Mouse (Mus musculus) limb, embryonic 14.5 days (tissue): ENCODE measurements at regions not wholly inside any gene's neighbourhood (a gene's known extent, or its start where the extent isn't known, plus 50 kb on each side); places are given as distances from the start of the nearest gene placed in this dataset.

Source experiments
- ATAC-seq: fragments of 200-750 bp; cut with Nextera tagmentation; 2 replicates; pipeline ENCODE4 v1.8.0; 2017; ENCODE audit warnings: low read depth, moderate number of reproducible peaks, moderate TSS enrichment; ENCODE audit not compliant: low FRiP score
- DNase-seq: peaks from one replicate; pipeline ENCODE4 v3.0.0-alpha.2; 2015; ENCODE audit warnings: low spot score
- H3K27ac ChIP-seq: fragments of 300-500 bp; sonication (generic); replicated peaks from 2 replicates; pipeline ENCODE4 v1.5.1; 2014; ENCODE audit warnings: low read depth, mild to moderate bottlenecking, low read length, moderate library complexity, mixed read lengths
- H3K27me3 ChIP-seq: fragments of 300-500 bp; sonication (generic); 2 replicates; pipeline ENCODE4 v1.6.1; 2014; ENCODE audit warnings: low read length, mixed read lengths; ENCODE audit not compliant: control insufficient read depth, insufficient read depth
- H3K36me3 ChIP-seq: fragments of 300-500 bp; sonication (generic); 2 replicates; pipeline ENCODE4 v1.6.1; 2014; ENCODE audit warnings: mild to moderate bottlenecking, low read length, moderate library complexity, mixed read lengths; ENCODE audit not compliant: control insufficient read depth, insufficient read depth
- H3K4me1 ChIP-seq: fragments of 300-500 bp; sonication (generic); 2 replicates; pipeline ENCODE4 v1.6.1; 2014; ENCODE audit warnings: antibody characterized with exemption, low read length, mixed read lengths; ENCODE audit not compliant: control insufficient read depth, insufficient read depth
- H3K4me2 ChIP-seq: fragments of 300-500 bp; sonication (generic); replicated peaks from 2 replicates; pipeline ENCODE4 v1.6.1; 2014; ENCODE audit warnings: low read depth, mild to moderate bottlenecking, low read length, moderate library complexity; ENCODE audit not compliant: severe bottlenecking
- H3K4me3 ChIP-seq: fragments of 300-500 bp; sonication (generic); replicated peaks from 2 replicates; pipeline ENCODE4 v1.5.1; 2014; ENCODE audit warnings: low read length
- H3K9ac ChIP-seq: fragments of 300-500 bp; sonication (generic); 2 replicates; pipeline ENCODE4 v1.6.1; 2014; ENCODE audit warnings: mild to moderate bottlenecking, low read depth, low read length, moderate library complexity; ENCODE audit not compliant: severe bottlenecking
- H3K9me3 ChIP-seq: fragments of 300-500 bp; sonication (generic); 2 replicates; pipeline ENCODE4 v1.6.1; 2016; ENCODE audit warnings: low read length; ENCODE audit not compliant: control insufficient read depth
- POLR2A ChIP-seq: fragments of 200-500 bp; IDR thresholded peaks from 2 replicates; pipeline ENCODE4 v1.8.0; 2012; ENCODE audit warnings: inconsistent platforms, mild to moderate bottlenecking, moderate library complexity, borderline replicate concordance; ENCODE audit not compliant: insufficient read depth, insufficient read length; ENCODE audit errors: extremely low read depth
- WGBS: fragments of 180-500 bp; shearing (Covaris S2); extraction: QIAGEN DNeasy Blood & Tissue Kit; methylation state at CpG from one replicate; pipeline ENCODE4 v1.1.7; 2014; 5-methylcytosine and 5-hydroxymethylcytosine counted together

DNA sequence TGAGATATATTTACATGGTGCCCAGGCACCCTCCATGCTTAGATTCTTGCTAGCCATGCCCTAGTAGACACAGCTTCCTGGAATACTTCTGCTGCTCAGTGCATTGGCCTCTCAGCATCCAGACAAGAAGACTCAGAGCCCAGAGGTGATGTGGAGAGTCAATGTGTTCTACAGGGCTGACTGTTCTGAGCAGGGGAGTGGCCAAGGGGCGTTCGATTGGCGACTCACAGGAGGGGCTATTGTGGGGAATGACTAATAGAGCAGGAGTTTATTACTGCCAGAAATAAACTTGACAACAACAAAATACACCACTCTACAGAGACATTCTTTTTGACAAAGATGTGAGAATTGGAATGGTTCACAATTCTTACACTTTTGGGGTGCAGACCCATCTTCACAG is 156.3 kb downstream of the Mtx2 start:
- WGBS, result 73% methylated on average over 3 of the region's 3 CpGs

GRCm38 (mm10) chr2:74993802-74994201 is 168.2 kb downstream of the Mtx2 start:
- Histone ChIP-seq H3K4me1 (peaks cover 10% of the 10 kb centered on the region; the same call in 1 of the 2 replicates), H3K27me3 (no peaks in the 10 kb centered on the region; the same call in 1 of the 2 replicates), H3K4me3 (no peak overlapping the region), H3K4me2 (no peak overlapping the region), H3K27ac (no peak overlapping the region), H3K9me3 (no peaks in the 10 kb centered on the region), H3K9ac (no peak overlapping the region), H3K36me3 (no peaks in the 10 kb centered on the region)
- 24% methylated on average over 3 of the region's 3 CpGs for WGBS
- ATAC-seq (peak; percentile 74), DNase-seq (peak; percentile 32)
- no peak for TF ChIP-seq POLR2A

More for the DNA sequence above, 156.3 kb downstream of the Mtx2 start:
- DNase-seq (no peak), ATAC-seq (no peak)
- H3K4me3 ChIP-seq, result no peak overlapping the region
- no peaks in the 10 kb centered on the region for H3K27me3 ChIP-seq
- no peak for TF ChIP-seq POLR2A
- H3K4me1 ChIP-seq, result no peaks in the 10 kb centered on the region
- no peaks in the 10 kb centered on the region for H3K36me3 ChIP-seq
- no peak overlapping the region for H3K9ac ChIP-seq
- H3K9me3 ChIP-seq, result no peaks in the 10 kb centered on the region
- H3K4me2 ChIP-seq, result no peak overlapping the region
- no peak overlapping the region for H3K27ac ChIP-seq

DNA sequence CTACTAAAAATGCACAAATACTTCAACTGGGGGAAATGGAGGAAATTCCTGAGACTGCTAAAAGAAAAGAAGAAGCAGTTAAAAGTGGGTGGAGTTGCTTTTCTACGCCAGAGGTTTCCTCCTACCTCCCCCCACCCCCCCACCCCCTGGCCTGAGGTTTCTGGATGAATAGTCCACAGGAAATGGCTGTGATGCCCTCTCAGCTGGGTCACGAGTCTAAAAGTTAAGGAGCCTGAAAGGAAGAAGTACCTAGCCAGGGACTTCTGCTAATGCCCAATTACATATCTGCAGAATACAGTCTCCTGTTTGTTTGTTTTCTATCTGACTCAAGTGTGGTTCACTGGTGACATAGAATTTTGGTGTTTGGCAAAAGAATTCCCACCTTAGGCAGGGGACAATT is 169.4 kb downstream of the Mtx2 start:
- no peak overlapping the region for H3K4me3 ChIP-seq
- no peak overlapping the region for H3K27ac ChIP-seq
- no peak for TF ChIP-seq POLR2A
- ATAC-seq (no peak), DNase-seq (no peak)
- no peak overlapping the region for H3K9ac ChIP-seq
- no peak overlapping the region for H3K4me2 ChIP-seq
- peaks cover 17% of the 10 kb centered on the region for H3K4me1 ChIP-seq
- WGBS, result 12% methylated on average over 2 of the region's 2 CpGs
- no peaks in the 10 kb centered on the region for H3K9me3 ChIP-seq
- H3K36me3 ChIP-seq, result no peaks in the 10 kb centered on the region
- peaks cover 6% of the 10 kb centered on the region; the same call in 1 of the 2 replicates for H3K27me3 ChIP-seq

- no peak for TF ChIP-seq POLR2A
- H3K9me3 ChIP-seq, result no peaks in the 10 kb centered on the region
- WGBS, result 76% methylated on average over 1 of the region's 1 CpGs
- DNase-seq (no peak), ATAC-seq (no peak)
- no peaks in the 10 kb centered on the region for H3K36me3 ChIP-seq
- peaks cover 28% of the 10 kb centered on the region for H3K4me1 ChIP-seq
- H3K9ac ChIP-seq, result no peak overlapping the region
- no peak overlapping the region for H3K27ac ChIP-seq
- no peak overlapping the region for H3K4me2 ChIP-seq
- peaks cover 24% of the 10 kb centered on the region for H3K27me3 ChIP-seq
- H3K4me3 ChIP-seq, result no peak overlapping the region
Measured at GRCm38 (mm10) chr2:74997736-74998135, 172.1 kb downstream of the Mtx2 start.

DNA sequence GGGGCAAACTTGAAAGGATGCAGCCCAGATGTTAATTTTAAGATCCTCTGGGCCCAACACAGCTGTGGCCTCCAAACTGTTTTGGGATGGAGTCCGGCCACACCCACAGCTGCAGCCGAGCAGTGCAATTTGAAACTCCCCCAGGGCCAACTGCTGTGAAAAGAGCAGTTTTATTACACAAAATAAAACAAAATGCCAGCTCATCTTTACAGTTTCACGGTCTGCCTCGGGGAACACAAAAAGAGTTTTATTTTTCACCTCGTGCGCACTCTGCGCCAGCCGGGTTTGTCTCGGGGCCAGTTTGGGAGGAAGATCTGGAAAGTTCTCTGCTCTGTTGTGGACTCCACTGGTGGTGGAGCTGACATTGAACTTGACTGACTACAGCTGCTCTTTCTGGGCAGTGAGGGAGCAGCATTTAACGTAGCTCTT is 174.8 kb downstream of the Mtx2 start:
- Histone ChIP-seq H3K4me3 (no peak overlapping the region), H3K9ac (no peak overlapping the region), H3K36me3 (no peaks in the 10 kb centered on the region), H3K27me3 (peaks cover 49% of the 10 kb centered on the region), H3K9me3 (no peaks in the 10 kb centered on the region), H3K4me2 (peak overlapping the region; percentile 23; the same call in 1 of the 2 replicates), H3K4me1 (peaks cover 21% of the 10 kb centered on the region), H3K27ac (no peak overlapping the region)
- peak; percentile 92 for ATAC-seq
- no peak for TF ChIP-seq POLR2A
- DNase-seq, result peak; percentile 91
- WGBS, result 15% methylated on average over 10 of the region's 10 CpGs

DNA sequence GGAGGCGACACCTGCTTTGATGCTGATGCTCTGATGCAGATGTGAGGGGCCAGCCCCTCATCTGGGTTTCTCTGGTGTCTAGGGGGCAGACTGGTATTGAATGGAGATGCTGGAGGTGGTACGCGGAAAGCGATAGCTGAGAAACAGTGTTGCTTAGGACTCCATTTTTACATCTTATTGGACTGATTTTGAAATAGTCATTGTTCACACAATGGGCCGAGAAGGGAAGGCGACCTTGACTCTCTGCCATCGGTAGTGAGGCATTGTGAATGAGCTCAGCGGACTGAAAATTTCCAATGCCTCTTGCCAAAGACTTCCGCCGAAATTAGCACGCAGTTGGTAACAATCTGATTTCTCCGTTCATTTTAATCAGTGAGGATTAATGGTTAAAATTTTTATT is 177.0 kb downstream of the Mtx2 start:
- no peak for DNase-seq
- 67% methylated on average over 12 of the region's 12 CpGs for WGBS
- Histone ChIP-seq H3K4me2 (no peak overlapping the region; the same call in 1 of the 2 replicates), H3K27me3 (peaks cover 58% of the 10 kb centered on the region), H3K9me3 (no peaks in the 10 kb centered on the region), H3K9ac (no peak overlapping the region), H3K4me1 (peaks cover 18% of the 10 kb centered on the region), H3K4me3 (no peak overlapping the region), H3K27ac (no peak overlapping the region), H3K36me3 (no peaks in the 10 kb centered on the region)
- no peak for ATAC-seq
- TF ChIP-seq POLR2A, result no peak
